Mouse (Mus musculus) brain, embryonic 14.5 days (tissue): ENCODE data around the gene Rft1. TPM values are rescaled to one million over a fixed set of nuclear protein-coding genes. Genes with fewer than 3 reads are reported as not detected.
A peak's percentile ranks its signal among the peaks of the same experiment; 100 is the strongest.

Experiments
- DNase-seq: peaks from one replicate; pipeline ENCODE4 v3.0.0-alpha.2; 2011; ENCODE audit warnings: low read depth
- CTCF ChIP-seq: fragments of 200-500 bp; IDR thresholded peaks from 2 replicates; pipeline ENCODE4 v1.5.1; 2012; ENCODE audit warnings: inconsistent platforms, mild to moderate bottlenecking, moderate library complexity, borderline replicate concordance; ENCODE audit not compliant: insufficient read depth, insufficient read length; ENCODE audit errors: extremely low read depth
- POLR2A ChIP-seq: fragments of 200-500 bp; IDR thresholded peaks from 2 replicates; pipeline ENCODE4 v1.6.1; 2012; ENCODE audit warnings: mild to moderate bottlenecking, inconsistent platforms, borderline replicate concordance; ENCODE audit not compliant: poor library complexity, insufficient read depth, insufficient read length, severe bottlenecking; ENCODE audit errors: extremely low read depth
- polyA plus RNA-seq: library from polyadenylated mRNA; depleted of rRNA; stranded (reverse); fragments of >200 nt; gene quantifications from 2 replicates; pipeline ENCODE4 v1.2.3, GENCODE M21; 2012; rRNA removed

The Rft1 gene
- polyA plus RNA-seq, result 10.7 and 12.2 TPM in 2 replicates

GRCm38 (mm10) chr14:30653943-30654659 lies at the start of gene Rft1:
TSS of gene Rft1 (plus strand) at chr14:30654360.
- DNase-seq, result peak; percentile 98
- no peak for TF ChIP-seq CTCF
- peak; percentile 95 for TF ChIP-seq POLR2A

- TF ChIP-seq POLR2A, result no peak
- no peak for TF ChIP-seq CTCF
- DNase-seq, result peak; percentile 6
Observed at GRCm38 (mm10) chr14:30606817-30607216, 47.3 kb upstream of the Rft1 start.

GRCm38 (mm10) chr14:30607696-30608095 lies 46.5 kb upstream of the Rft1 start:
- TF ChIP-seq POLR2A (no peak), CTCF (no peak)
- no peak for DNase-seq

- no peak for DNase-seq
- no peak for TF ChIP-seq POLR2A
- no peak for TF ChIP-seq CTCF
Observed at GRCm38 (mm10) chr14:30608176-30608575, 46.0 kb upstream of the Rft1 start.

GRCm38 (mm10) chr14:30609499-30609898 lies 44.7 kb upstream of the Rft1 start:
- TF ChIP-seq POLR2A (no peak), CTCF (no peak)
- DNase-seq, result no peak

GRCm38 (mm10) chr14:30610304-30610703 lies 43.9 kb upstream of the Rft1 start:
- TF ChIP-seq POLR2A (no peak), CTCF (no peak)
- no peak for DNase-seq

GRCm38 (mm10) chr14:30610940-30611339 lies 43.2 kb upstream of the Rft1 start:
- no peak for TF ChIP-seq POLR2A
- TF ChIP-seq CTCF, result no peak
- DNase-seq, result no peak

GRCm38 (mm10) chr14:30612523-30612922 lies 41.6 kb upstream of the Rft1 start:
- DNase-seq, result peak; percentile 57
- TF ChIP-seq CTCF (peak; percentile 84), POLR2A (no peak)

GRCm38 (mm10) chr14:30612962-30613715 lies 41.0 kb upstream of the Rft1 start:
- TF ChIP-seq CTCF, result no peak
- no peak for TF ChIP-seq POLR2A
- DNase-seq, result no peak

- DNase-seq, result no peak
- TF ChIP-seq CTCF, result no peak
- TF ChIP-seq POLR2A, result no peak
Observed at GRCm38 (mm10) chr14:30616751-30617150, 37.4 kb upstream of the Rft1 start.

- TF ChIP-seq CTCF, result no peak
- no peak for DNase-seq
Observed at GRCm38 (mm10) chr14:30618746-30619275, 35.3 kb upstream of the Rft1 start.

- no peak for TF ChIP-seq POLR2A
- TF ChIP-seq CTCF, result no peak
- no peak for DNase-seq
Observed at GRCm38 (mm10) chr14:30619982-30620578, 34.1 kb upstream of the Rft1 start.

- no peak for DNase-seq
- no peak for TF ChIP-seq POLR2A
- TF ChIP-seq CTCF, result no peak
Observed at GRCm38 (mm10) chr14:30622130-30622529, 32.0 kb upstream of the Rft1 start.

- no peak for TF ChIP-seq CTCF
- no peak for TF ChIP-seq POLR2A
- no peak for DNase-seq
Observed at GRCm38 (mm10) chr14:30622556-30622955, 31.6 kb upstream of the Rft1 start.

GRCm38 (mm10) chr14:30624277-30624721 lies 29.9 kb upstream of the Rft1 start:
- no peak for DNase-seq
- TF ChIP-seq POLR2A (no peak), CTCF (no peak)
